Mouse (Mus musculus) Patski (cell line): ENCODE data around the gene Exoc3l2. TPM values are rescaled to one million over a fixed set of nuclear protein-coding genes. Genes with fewer than 3 reads are reported as not detected.

Source experiments
- ATAC-seq: fragments of 100-300 bp; one replicate; pipeline ENCODE4 v1.8.0; 2021
- CTCF ChIA-PET: fragments of 350-600 bp; sonication (Branson Sonifier 250); formaldehyde crosslinking; loops from one replicate; lab custom pipeline; 2022; ENCODE audit warnings: inconsistent platforms; lab: Charles Lee
- POLR2A ChIA-PET: fragments of 350-600 bp; sonication (Branson Sonifier 250); formaldehyde crosslinking; loops from one replicate; lab custom pipeline; 2022; ENCODE audit warnings: antibody characterized with exemption, inconsistent platforms; lab: Charles Lee
- DNase-seq: peaks from one replicate; pipeline ENCODE4 v3.0.0-alpha.2; 2011; ENCODE audit warnings: low read depth, low spot score
- H3K27me3 ChIP-seq: fragments of 371-371 bp; one replicate; pipeline ENCODE4 v1.5.1; 2021
- CTCF ChIP-seq: fragments of 100-300 bp; IDR thresholded peaks from one replicate; pipeline ENCODE4 v1.5.1; 2021
- in situ Hi-C: fragments of 300-500 bp; cut with MboI; formaldehyde crosslinking; loops from 3 replicates; pipeline ENCODE4 v1.11.1; 2018; ENCODE audit warnings: low pct_unique_long_range_greater_than_20kb, mixed read lengths
- polyA plus RNA-seq: library from polyadenylated mRNA; unstranded; gene quantifications from one replicate; pipeline ENCODE4 v1.2.3, GENCODE M21; 2021

Gene Exoc3l2
- polyA plus RNA-seq, 1 experiment from 2014 or later, result not detected

DNA sequence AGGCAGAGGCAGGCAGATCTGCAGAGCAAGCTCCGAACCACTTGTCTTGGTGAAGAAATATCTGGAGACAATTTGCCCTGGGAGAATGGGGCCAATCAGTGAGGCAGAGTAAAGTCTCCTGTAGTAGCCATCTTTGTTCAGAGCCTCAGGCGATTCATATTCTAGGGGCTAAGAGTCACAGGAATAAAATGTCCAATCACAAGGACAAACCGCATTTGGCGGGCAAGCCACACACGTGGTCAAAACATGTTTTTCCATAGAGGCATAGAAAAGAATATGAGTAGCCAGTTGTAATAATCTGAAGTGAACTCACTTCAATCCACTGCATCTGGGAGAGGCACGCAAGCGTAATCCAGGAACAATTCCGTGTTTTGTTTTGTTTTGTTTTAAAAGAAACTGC, 20.1 kb downstream of the Exoc3l2 start:
- POLR2A ChIA-PET, result no interaction called here

GRCm38 (mm10) chr7:19485488-19485887, 22.4 kb downstream of the Exoc3l2 start:
- CTCF ChIA-PET, result no interaction called here
- in situ Hi-C loops, result no loop called here
- ATAC-seq (no peak), DNase-seq (no peak)
- POLR2A ChIA-PET, result no interaction called here
- TF ChIP-seq CTCF, result no peak
- peaks cover 9% of the 10 kb centered on the region for H3K27me3 ChIP-seq

More for the DNA sequence above, 20.1 kb downstream of the Exoc3l2 start:
- ATAC-seq (no peak), DNase-seq (no peak)
- CTCF ChIA-PET, result no interaction called here
- in situ Hi-C loops, result no loop called here
- peaks cover 10% of the 10 kb centered on the region for H3K27me3 ChIP-seq
- no peak for TF ChIP-seq CTCF

DNA sequence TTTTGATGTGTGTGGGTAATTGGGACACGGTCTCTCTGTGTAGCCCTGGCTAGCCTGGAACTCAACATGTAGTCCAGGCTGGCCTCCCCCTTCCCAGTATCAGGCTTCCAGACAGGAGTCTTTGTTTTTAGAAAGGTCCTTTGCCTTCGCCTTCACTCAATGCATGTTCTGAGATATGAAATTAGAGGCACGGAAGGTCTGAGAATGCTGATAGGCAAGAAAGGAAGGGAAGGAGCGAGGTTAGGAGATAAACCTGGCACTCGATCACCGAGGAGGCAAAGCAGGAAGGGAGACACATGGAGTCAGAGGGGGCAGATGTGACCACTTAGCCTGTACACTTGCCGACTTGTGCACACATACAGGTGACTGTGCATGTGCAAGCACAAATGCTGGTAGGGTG, 23.4 kb downstream of the Exoc3l2 start:
- CTCF ChIA-PET, result no interaction called here
- POLR2A ChIA-PET, result no interaction called here
- no peak for TF ChIP-seq CTCF
- in situ Hi-C loops, result no loop called here
- H3K27me3 ChIP-seq, result peaks cover 9% of the 10 kb centered on the region
- DNase-seq (no peak), ATAC-seq (no peak)

GRCm38 (mm10) chr7:19489525-19489924, 26.4 kb downstream of the Exoc3l2 start:
- DNase-seq, result no peak
- no peak for TF ChIP-seq CTCF
- in situ Hi-C loops, result no loop called here
- peaks cover 9% of the 10 kb centered on the region for H3K27me3 ChIP-seq
- CTCF ChIA-PET, result no interaction called here
- no peak for ATAC-seq
- POLR2A ChIA-PET, result no interaction called here

DNA sequence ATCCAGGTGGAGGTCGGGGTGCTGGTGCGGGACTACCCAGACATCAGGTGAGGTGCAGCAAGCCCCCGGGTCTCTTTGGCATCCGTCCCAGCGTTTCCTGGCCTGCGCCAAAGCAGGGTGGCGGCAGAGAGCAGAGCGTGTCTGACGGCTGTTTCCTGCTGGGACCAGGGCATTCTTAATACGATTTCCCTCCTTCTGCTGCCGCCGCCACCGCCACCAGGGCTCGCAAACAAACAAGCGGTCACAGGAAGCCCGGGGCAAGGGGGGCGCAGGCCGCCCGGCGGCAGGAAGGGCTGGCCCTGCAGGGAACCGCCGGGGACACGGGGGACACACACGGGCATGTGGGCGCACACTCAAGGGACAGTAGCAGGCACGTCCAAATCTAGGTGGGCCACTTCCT, 28.6 kb downstream of the Exoc3l2 start:
- ChIA-PET POLR2A (no interaction called here), CTCF (interaction anchor here (1.3 kb wide), 1 partner anchor 9 kb away, joined by 3 read pairs; no protein-coding TSS in a partner anchor)
- peaks cover 9% of the 10 kb centered on the region for H3K27me3 ChIP-seq
- TF ChIP-seq CTCF, result no peak
- in situ Hi-C loops, result no loop called here
- DNase-seq, result no peak
- no peak for ATAC-seq

- ChIA-PET POLR2A (no interaction called here), CTCF (interaction anchor here (0.9 kb wide), 1 partner anchor 39 kb away, joined by 3 read pairs; no protein-coding TSS in a partner anchor)
- ATAC-seq (no peak), DNase-seq (no peak)
- TF ChIP-seq CTCF, result no peak
- no peaks in the 10 kb centered on the region for H3K27me3 ChIP-seq
- in situ Hi-C loops, result loop anchor here (5.0 kb wide), 1 partner anchor 33 kb away; the partner anchor contains the start of gene Exoc3l2
Measured at GRCm38 (mm10) chr7:19494751-19495474, 31.8 kb downstream of the Exoc3l2 start.

DNA sequence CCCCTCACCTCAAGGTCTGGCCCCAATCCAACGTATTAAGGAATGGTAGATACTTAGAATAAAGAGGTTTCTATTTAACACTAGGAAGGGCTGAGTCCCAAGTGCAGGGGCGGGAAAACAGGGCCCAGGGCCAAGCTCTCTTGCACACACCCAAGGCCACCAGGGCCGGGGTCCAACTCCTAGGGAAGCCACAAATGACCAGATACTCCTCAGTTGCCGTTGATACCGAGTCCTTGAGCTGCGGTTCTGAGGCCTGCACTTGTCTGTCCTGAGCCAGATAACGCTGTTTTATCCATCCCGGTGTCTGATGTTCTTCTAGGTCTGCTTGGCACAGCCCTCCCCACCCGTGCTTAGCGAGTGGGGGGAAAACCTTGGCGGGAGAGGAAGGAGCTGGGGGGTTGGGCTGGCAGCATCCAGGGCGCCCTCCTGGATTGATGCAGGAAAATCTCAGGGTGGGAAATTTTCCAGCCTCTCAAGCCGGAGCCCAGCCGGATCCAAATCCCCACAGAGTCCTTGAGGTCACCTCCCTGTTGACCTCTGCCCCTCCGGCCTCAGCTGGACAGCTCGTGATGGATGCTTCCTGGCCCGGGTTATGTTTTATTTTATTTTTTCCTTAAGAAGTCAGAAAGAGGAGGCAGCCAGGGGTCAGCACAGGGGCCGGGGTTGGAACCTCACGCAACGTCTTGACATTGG, 32.5 kb downstream of the Exoc3l2 start:
- in situ Hi-C loops, result loop anchor here (5.0 kb wide), 1 partner anchor 33 kb away; the partner anchor contains the start of gene Exoc3l2
- H3K27me3 ChIP-seq, result no peaks in the 10 kb centered on the region
- no peak for ATAC-seq
- POLR2A ChIA-PET, result no interaction called here
- CTCF ChIA-PET, result interaction anchor here (0.9 kb wide), 1 partner anchor 38 kb away, joined by 3 read pairs; no protein-coding TSS in a partner anchor
- DNase-seq, result no peak
- TF ChIP-seq CTCF, result no peak

DNA sequence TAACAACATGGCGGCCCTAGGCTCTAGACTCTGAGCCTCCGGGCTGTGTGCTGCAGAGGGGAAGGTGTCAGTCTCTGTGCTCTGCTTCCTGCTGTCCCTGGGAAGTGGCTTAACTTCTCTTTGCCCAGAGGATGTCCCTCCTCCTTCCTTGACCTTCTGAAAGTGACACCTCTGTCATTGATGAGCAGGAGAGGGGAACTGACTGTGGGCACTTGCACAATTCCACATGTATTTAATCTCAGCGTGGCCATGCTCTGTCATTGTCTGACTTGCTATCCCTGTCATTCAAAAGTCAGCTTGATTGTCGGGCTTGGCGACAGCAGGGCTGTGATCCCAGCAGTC, 33.1 kb downstream of the Exoc3l2 start:
- no peaks in the 10 kb centered on the region for H3K27me3 ChIP-seq
- ChIA-PET CTCF (interaction anchor here (1.1 kb wide), 1 partner anchor 91 kb away, joined by 3 read pairs; no protein-coding TSS in a partner anchor), POLR2A (no interaction called here)
- DNase-seq, result no peak
- in situ Hi-C loops, result loop anchor here (5.0 kb wide), 1 partner anchor 34 kb away; the partner anchor contains the start of gene Exoc3l2
- ATAC-seq, result no peak
- no peak for TF ChIP-seq CTCF

GRCm38 (mm10) chr7:19498326-19498725, 35.2 kb downstream of the Exoc3l2 start:
- DNase-seq (no peak), ATAC-seq (no peak)
- ChIA-PET POLR2A (no interaction called here), CTCF (no interaction called here)
- H3K27me3 ChIP-seq, result no peaks in the 10 kb centered on the region
- in situ Hi-C loops, result loop anchor here (5.0 kb wide), 1 partner anchor 36 kb away; the partner anchor contains the start of gene Exoc3l2
- TF ChIP-seq CTCF, result no peak

DNA sequence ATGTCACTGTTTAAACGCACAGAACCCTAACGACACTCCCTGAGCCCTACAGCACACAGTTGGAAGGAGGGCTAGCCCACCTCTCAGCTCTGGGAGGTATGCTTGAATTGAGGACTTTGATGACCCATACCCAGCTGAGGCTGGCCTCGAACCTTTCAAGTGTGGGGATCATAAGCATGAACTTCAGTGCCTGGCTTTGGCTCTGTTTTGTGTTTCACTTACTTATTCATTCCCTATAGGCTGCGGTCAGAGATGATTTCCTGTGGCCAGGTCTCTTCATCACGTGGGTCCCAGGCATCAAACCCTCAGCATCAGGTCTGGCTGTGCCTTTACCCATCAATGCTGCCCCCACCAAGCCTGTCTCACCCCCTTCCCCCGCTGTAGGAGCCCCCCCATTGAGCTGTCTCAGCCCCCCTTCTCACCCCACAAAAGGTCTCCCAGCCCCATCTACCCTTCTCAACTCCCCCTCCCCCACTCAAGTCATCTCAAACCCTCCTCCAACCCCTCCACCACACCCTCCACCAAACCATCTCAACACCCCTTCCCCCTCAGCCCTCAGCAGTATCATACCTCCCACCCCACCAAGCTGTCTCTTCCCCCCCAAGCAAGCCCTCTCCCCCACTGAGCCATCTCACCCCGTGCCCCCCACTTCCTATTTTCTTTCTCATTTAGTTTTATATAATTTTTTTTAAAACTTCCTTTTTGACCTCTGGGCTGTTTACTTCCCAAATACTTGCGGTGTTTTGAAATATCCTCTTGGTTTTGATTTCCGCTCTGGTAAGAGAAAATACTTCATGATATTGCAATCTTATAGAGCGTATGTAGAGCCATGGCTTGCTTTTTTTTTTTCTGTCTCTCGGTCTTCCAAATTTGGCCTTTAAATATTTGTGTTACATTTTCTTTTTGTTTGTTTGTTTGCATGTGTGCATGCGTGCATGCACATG, 37.6 kb downstream of the Exoc3l2 start:
- H3K27me3 ChIP-seq, result no peaks in the 10 kb centered on the region

More for the DNA sequence above, 37.6 kb downstream of the Exoc3l2 start:
- ATAC-seq (no peak), DNase-seq (no peak)
- in situ Hi-C loops, result no loop called here
- POLR2A ChIA-PET, result no interaction called here
- CTCF ChIA-PET, result interaction anchor here (1.5 kb wide), 1 partner anchor 10 kb away, joined by 3 read pairs; no protein-coding TSS in a partner anchor
- no peak for TF ChIP-seq CTCF
